Mouse (Mus musculus) T-helper 1 cell (primary cell): Measurements from ENCODE around the gene Mier1.

Experiments used
- in situ Hi-C: fragments of 300-600 bp; cut with MboI, MseI; formaldehyde crosslinking; loops from one replicate; pipeline ENCODE4 v1.15.1; 2025; ENCODE audit warnings: high pct_unique_total_duplicates

Gene Mier1

DNA sequence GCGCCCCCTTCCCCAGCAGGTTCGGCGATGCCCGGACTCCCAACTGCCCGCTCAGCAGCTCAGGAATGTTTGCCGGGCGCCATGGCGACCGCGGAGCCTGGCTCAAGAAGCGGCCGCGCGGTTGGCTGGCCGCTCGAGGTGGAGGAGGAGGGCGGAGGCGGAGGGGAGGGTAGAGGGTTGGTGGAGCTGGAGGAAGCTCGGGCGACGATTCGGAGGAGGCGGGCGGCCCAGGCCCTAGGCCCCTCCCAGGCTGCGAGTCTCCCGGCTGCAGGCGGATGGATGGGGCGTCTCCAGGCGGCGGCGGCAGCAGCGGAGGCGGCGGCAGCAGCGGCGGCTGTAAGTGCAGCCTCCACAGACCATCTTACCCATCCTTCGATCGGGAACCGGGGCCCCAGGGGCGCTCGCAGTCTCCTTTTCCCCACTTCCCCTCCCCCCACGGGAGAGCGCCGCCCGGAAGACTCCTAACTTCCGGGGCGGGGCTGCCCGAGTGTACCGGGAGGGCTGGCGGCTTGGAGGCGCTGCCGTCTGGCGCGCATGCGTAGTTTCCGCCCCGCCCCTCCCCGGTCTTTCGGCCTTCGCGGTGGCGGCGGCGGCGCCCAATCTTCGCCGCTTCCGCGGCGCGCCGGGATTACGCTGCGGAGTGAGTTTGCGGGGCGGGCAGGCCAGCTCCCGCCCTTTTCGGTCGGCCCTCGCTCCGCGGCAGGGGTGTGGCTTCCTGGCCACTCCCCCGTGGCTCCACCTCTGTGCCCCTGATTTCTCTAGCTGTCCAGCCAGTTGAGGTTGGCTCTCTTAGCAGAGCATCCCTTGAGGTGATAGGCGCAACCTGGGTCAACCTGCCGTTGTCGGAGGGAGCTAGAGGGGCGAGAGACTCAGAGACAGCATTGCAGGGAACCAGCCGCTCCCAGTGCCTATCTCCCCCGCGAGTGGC lies at the start of gene Mier1, which contains the start of gene Wdr78:
Gene Mier1, plus strand, starts transcription at position 207 of the 928 bp plus-strand sequence.
Gene Wdr78, minus strand, starts transcription at position 372 of the 928 bp plus-strand sequence.
- in situ Hi-C loops, result no loop called here

DNA sequence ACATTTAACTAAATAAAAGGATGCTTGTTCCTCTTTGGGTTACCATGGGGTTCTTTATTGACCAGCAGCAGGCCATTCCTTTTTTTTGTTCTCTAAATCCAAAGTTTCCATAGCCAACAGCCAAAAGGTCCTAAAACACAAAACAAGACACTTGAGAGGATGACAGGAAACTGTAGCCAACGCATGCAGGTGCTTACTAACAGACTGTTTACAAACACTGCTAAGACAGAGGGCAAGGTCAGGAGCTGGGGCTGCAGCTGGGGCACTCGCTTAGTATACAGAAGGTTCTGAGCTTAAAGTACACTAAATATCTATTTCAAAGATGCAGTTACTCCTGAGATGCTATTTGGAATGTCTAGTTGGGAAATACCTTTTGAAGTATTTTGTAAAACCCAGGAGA lies 49.8 kb upstream of the Mier1 start:
- in situ Hi-C loops, result no loop called here

DNA sequence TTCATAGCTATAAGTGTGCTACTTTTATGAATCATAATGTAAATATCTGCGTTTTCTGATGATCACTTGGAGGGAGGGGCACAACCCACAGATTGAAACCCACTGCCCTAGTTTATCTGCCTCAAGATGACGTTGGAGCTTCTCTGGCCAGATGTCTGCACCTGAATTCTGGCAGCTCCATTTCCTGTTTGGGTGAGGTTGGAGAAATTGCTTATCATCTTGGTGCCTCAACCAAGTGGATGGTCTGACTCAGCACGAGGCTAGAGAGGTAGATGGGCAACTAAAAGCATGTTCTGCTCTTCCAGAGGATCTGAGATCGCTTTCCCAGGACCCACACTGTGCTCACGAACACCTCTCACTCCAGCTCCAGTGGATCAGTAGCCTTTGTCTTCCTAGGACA lies 49.2 kb upstream of the Mier1 start:
- in situ Hi-C loops, result no loop called here

DNA sequence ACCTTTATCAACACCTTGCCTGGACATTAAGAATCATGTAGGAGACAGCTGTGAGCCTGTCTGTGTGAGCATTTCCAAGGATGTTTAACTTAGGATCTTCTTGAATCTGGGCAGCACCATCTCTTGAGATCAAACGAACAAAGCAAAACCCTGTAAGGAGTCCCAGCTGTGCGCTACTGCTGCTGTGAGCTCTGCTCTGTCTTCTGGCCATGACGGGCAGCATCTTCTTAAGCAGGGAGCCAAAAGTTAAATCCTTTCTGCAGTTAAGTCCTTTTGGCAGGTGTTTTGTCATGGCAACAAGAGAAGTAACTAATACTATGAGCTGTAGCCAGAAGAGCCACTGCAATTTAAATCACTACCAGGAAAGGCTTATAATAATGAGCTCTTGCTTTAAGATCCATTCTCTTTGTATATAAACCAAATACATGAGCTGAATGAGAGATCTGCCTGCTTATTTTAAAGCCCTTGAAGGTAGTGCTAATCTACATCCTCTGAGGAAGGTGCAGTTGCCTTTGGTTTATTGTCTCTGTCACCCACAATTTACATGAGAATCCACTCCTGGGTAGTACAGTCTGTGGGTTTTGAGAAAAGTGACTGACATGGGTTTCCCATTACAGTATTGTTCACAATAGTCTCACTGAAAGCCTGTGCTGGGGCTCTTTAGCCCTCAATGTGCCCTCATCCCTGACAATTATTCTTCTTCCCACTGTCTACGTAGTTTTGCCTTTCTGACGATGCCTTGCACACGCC lies 46.1 kb upstream of the Mier1 start:
- in situ Hi-C loops, result no loop called here

DNA sequence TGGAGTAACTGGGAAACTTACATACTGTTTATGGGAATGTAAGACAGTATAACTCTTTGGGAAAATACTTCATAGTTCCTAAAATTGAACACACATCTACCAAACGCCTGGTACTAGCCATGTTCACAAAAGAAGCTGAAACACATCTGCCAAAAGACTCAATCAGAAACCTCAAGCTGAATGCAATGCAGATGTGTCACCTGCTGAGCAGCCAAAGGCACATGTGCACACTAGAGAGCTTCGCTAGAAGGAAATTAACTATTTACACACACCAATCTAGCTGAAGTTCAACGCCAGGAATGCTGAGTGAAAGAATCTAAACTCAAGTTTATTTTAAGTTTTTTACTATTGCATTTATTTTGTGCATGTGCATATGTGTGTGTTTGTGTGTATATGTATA lies 43.6 kb upstream of the Mier1 start:
- in situ Hi-C loops, result no loop called here

DNA sequence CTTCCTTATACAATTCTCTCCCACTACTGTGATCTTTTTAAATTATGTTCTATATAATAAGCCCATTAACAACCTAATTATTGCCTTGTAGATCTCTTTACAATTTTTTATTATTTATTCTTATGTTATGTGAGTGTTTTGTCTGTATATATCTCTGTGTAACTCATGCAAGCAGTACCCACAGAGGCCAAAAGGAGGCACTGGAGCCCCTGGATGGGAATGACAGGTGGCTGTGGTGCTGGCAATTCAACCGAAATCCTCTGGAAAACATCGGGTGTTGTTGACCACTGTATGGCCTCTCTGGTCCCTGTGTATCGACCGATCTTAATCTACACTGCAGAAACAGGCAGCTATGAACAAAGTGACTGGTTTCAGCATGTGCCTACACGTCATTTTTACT lies 29.0 kb upstream of the Mier1 start:
- in situ Hi-C loops, result loop anchor here (5.0 kb wide), 1 partner anchor 72 kb away; no protein-coding TSS in a partner anchor

DNA sequence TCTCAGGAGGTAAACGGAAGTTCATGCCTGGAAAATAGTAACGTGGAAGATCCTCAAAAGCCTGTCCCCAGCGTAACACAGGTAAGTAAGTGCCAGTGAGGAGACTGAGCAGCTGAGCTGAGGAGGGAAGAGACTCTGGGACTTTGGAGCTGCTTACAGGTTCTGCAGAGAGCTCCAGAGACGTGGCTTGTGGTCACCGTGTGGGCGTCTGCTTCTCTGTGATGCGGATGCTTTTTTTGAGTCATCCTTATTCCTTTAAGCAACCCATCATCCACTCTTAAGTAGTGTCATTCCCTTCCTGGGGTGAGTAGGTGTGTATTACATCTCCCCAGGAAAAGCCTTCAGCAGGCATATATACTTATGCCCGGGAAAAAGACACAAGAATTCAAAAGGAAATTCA lies 18.3 kb upstream of the Mier1 start:
- in situ Hi-C loops, result no loop called here

DNA sequence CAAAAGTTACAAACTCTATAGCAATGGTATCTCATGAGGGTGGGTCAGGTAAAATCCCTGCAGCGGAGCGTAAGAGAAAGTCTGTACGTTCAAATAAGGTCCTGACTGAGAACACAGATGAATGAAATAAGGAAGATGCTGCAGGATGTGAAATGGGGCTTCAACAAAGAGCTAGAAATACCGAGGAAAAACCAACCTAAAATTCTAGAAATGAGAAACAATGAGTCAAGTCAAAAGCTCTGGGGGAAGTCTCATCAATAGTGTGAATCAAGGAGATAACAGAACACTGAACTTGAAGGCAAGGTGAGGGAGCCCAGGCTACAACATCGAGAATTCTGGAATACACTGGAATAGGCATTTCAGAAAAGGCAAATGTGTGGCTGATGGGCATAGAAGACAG lies 15.7 kb upstream of the Mier1 start:
- in situ Hi-C loops, result no loop called here

DNA sequence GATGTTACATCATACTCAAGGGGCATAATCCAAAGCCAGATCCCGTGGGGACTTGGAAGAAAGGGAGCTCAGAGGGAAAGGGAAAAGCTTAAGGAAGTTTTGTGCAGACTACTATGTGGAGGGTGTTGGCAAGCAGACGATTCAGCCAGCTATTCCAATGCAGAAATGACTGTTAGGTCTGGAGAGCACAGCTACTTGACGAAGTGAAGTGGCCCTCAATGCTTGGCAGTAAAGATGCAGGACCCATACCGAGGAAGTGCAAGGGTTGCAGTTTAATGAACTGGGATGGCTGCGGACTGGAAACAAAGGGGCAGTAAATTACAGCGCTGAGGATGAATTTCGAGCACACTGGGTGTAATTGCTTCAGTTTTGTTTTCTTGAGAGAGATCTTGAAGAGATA lies 1.5 kb upstream of the Mier1 start:
- in situ Hi-C loops, result no loop called here

DNA sequence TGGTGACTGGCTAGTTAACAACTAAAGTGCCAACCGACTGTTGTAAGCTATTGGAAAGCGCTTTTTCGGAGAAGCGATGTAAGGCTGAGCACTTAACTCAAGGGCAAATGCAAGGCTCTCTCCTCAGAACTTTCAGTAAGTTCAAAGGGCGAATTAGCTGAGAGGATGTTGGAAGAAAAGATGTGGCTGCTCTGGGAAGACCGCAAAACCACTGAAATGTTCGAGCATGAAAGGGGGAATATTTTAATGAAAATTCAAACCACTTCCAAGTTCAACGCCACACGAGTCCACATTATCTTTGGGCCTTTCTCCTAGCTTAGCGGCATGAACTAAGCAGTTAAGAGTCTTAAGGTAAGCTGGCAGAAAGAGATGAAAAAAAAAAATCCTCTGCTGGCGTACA lies 788 bp upstream of the Mier1 start:
- in situ Hi-C loops, result no loop called here

DNA sequence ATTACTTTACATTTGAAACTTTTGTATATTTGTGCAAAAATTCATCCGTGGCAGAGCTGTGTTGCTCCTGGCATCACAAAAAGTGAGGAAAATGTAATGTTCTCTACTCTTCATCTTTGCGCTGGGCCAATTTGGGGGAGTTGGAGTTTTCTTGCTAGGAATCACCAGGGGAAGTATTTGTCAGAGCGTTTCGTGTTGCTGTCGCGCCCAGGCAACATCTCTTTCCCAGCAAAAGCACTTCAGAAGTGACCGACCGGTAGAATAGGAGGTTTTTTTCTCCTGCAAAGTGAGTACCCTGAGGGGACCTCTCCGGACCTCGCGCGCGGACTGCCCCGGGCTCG lies 4.7 kb downstream of the Mier1 start:
- in situ Hi-C loops, result no loop called here

DNA sequence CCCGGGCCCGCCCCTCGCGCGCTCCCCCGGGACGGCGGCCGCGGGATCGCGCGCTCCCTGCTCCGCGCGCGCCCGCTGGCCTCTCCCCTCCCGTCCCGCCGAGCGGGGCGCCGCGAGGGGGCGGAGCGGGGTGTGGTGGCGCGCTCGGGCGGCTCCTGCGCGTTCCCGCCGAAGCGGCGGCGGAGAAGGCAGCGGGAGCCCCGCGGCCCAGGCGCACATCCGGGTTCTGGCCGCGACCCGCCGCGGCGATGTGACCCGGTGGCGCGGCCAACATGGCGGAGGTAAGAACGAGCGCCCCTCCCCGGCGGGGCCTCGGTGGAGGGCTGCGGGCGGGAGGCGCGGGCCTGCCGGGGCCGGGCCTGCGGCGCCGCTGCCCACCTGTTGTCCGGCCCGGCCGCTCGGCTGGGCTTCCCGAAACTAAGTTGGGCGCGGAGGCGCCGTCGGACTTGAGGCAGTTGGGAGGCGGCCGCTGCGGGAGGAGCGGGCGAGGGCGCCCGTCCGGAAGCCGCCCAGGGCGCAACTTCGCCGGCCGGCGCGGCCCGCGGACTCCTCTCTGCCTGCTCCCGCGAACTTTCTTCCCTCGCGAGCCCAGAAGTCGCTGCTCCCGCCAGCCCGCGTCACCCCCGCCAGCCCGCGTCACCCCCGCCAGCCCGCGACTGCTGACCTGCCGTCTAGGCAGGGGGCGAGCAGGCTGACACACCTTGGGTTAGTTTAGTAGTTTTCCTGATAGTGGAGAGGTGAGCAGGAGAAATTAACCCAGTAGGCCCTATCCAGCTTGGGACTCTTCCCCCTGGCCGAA lies 5.2 kb downstream of the Mier1 start:
- in situ Hi-C loops, result no loop called here

DNA sequence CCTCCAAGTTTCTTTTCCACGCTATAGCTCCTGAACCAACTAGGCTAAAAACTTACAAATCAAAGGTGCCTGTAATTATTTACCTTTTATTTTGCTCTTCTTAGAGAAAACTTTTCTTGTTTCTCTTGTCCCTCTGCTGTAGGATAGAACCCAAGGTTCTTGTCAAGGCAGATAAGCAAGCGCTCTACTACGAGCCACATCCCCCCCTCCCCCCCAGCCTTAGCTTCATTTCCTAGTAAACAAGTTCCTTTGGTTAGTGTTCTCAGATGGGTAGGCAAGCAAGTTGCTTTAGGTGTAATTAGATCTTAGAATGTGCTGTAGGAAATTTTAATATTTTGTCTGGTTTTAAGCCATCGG lies 5.8 kb downstream of the Mier1 start:
- in situ Hi-C loops, result no loop called here

DNA sequence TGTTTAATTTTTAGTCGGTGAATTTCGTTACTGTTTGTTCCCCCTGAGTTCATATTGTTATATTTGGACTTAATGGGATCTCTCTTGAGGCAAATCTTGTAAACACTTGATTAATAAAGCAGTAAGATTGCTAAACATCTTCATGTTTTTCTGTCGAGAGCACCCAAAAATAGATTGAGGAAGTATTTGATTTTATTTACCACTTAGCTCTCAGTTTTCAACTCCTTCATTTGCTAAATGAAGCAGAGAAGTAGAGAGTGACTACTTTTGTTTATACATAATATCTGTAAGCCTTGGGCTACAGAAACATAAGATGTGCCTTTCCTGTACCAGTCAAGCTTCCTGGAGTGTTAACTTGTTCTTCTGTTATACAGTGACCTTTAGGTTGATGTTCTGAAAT lies 6.2 kb downstream of the Mier1 start:
- in situ Hi-C loops, result no loop called here

DNA sequence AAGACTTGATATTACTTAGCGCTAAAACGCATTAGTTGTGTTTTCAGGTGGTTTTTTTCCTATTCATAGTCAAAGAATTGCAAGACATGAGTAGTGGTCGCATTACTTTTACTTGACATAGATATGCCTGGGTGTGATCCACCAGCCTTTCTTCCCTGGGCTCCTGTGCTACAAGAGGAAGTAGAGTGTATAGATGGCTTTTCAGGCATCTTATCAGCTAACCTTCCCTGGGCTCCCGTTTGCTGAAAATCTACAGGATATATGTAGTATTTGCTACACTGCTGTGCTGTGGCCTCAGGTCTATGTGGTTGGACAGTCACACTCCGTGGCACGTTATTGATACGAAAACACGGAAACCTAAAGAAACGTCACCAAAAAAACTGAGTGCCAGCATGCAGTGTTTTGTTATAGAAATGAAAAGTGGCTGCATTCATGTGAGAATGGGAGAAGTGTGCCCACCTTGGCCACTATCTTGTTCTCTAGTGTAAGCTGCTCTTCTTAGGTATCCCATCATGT lies 6.7 kb downstream of the Mier1 start:
- in situ Hi-C loops, result no loop called here

DNA sequence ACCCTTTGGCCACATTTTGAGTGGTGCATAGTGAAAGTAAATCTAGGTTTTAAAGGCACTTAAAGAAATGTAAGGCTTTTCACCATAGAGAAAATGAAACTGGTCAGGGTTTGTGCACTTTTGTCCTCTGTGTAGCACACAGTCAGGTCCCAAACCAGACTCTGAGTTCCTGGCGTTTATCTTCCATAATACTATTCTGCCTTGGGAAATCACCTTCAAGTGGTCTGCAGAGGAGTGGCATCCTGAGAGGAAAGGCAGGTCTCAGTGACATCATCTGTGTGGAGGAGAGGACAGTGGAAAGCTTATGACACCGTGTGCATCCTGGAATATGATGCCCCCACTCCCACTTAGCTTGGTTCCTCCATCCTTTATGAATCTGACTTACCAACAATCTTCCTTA lies 8.9 kb downstream of the Mier1 start:
- in situ Hi-C loops, result no loop called here

DNA sequence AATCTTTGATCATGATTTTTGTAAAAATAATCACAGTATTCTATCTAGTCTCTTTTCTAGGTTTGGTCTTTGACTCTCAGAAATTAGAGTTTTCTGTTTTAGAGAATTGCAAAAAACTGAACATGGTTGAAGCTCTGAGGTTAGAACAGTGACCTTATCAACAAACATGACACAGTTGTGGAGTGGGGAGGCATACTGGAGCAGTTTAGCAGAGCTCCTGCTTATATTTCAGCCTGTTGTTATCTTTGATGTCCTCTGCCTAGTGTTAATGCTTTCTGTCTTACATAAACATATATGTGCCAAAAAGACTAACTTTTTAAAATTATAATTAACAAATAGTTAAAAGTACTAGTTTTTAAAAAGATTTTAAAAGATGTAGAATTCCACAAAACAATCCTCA lies 9.4 kb downstream of the Mier1 start:
- in situ Hi-C loops, result no loop called here

DNA sequence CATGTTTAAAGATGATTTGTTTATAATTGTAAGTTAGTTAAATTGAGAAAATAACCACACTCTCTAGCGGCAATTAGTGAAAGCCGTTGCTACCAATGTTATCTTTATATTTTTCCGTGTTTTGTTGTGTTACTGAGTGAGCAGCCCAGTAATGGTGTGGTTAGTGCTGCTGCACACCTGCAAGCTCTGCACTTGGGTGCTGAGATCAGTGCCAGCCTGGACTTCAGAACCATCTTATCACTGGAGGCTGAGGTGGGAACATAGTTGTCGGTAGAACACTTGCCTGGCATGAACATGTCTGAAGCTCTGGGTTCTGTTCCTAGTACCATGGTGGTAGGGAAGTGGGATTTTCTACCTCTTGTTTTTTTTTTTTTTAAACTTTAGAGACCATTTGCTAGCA lies 12.3 kb downstream of the Mier1 start:
- in situ Hi-C loops, result no loop called here

DNA sequence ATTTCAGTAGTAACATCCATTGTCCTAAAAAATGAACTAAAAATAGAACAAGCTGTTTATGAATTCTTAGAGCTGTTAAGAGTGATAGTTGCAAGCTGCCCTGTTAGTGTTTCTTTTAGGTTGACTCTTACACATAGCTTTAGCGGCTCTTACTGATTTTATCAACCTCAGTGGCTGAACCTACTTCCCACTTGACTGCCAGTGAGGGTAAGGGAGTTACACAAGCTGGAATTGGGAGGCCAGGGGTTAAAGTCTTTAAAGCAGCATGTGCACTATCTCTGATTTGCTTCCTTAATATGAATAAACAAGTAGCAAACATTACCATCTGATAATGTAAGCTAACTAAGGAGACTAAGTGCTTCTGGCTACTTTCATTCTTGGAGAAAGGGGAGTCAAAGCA lies 22.8 kb downstream of the Mier1 start:
- in situ Hi-C loops, result no loop called here

DNA sequence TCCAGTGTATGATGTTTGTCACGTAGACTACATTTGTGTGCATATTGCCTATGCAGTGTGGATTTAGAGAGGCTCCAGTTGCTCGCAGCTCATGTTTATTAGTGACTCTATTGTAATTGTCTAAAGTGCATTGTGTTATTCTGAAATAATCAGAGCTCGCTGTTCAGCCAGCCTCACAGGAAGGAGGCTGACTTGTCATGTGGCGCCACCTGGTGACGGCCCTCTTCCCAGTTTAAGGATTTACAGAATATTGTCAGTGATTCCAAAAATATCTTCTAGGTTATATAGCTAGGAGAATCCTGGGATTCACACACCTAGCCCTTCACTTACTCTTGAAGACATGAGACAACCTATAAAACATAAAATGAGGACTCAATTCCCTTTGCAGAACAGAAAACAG lies 32.1 kb downstream of the Mier1 start:
- in situ Hi-C loops, result loop anchor here (5.0 kb wide), 1 partner anchor 159 kb away; no protein-coding TSS in a partner anchor

DNA sequence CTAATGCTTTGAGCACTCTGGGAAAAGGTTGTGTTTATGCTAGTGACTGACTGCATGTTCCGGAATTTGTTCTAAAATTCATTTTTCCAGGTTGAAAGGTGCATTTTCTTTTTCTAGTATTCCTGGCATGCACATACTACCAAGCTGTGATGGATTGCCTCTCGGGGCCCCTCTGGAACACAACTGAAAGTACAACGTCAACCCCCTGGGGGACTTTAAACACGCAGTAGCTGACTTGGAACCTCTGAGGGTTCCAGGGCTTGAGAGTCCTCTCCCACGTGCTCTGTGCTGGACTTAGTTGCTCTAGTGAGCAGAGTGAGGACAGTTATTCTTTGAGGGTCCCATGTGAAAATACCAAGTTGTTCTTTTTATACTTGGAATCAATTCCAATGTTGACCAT lies 37.8 kb downstream of the Mier1 start:
- in situ Hi-C loops, result no loop called here

DNA sequence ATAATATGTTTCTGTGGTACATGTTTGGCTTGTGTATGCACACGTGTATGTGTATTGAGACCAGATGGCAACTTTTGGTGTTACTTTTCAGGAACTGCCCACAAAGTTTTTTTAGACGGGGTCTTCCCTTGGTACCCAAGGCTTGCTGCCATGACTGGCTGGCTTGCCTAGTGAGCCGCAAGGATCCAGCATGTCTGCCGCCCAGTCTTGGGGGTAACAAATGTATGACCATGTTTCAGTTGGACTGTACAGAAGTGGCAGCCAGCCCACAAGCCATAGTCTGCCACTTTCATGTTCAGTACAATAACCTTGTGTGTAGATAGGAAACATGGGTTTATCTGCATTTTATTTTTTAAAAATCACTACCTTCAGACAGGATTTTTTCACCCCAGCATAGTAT lies 44.6 kb downstream of the Mier1 start:
- in situ Hi-C loops, result loop anchor here (5.0 kb wide), 1 partner anchor 71 kb away; no protein-coding TSS in a partner anchor
